Mouse (Mus musculus) hindbrain, embryonic 14.5 days (tissue): ENCODE results near the gene Zfp830. TPM values are rescaled to one million over a fixed set of nuclear protein-coding genes. Genes with fewer than 3 reads are reported as not detected.

Experiments used
- ATAC-seq: fragments of 200-750 bp; cut with Nextera tagmentation; 2 replicates; pipeline ENCODE4 v1.8.0; 2017; ENCODE audit warnings: moderate number of reproducible peaks, mild to moderate bottlenecking, moderate TSS enrichment, moderate library complexity; ENCODE audit not compliant: low FRiP score
- DNase-seq: peaks from one replicate; pipeline ENCODE4 v3.0.0-alpha.2; 2015; ENCODE audit warnings: low spot score
- H3K27ac ChIP-seq: fragments of 300-500 bp; sonication (generic); 2 replicates; pipeline ENCODE4 v1.5.1; 2014; ENCODE audit warnings: mild to moderate bottlenecking, moderate library complexity
- H3K27me3 ChIP-seq: fragments of 300-500 bp; sonication (generic); 2 replicates; pipeline ENCODE4 v1.6.1; 2014; ENCODE audit warnings: mild to moderate bottlenecking, low read length, mixed read lengths; ENCODE audit not compliant: control insufficient read depth, insufficient read depth
- H3K36me3 ChIP-seq: fragments of 300-500 bp; sonication (generic); replicated peaks from 2 replicates; pipeline ENCODE4 v1.6.1; 2014; ENCODE audit not compliant: control insufficient read depth, insufficient read depth
- H3K4me1 ChIP-seq: fragments of 300-500 bp; sonication (generic); replicated peaks from 2 replicates; pipeline ENCODE4 v1.6.1; 2014; ENCODE audit warnings: antibody characterized with exemption, low read length, mixed read lengths; ENCODE audit not compliant: control insufficient read depth, insufficient read depth
- H3K4me2 ChIP-seq: fragments of 300-500 bp; sonication (generic); replicated peaks from 2 replicates; pipeline ENCODE4 v1.6.1; 2014; ENCODE audit warnings: mild to moderate bottlenecking, moderate library complexity
- H3K4me3 ChIP-seq: fragments of 300-500 bp; sonication (generic); replicated peaks from 2 replicates; pipeline ENCODE4 v1.5.1; 2014; ENCODE audit warnings: mild to moderate bottlenecking, low read length
- H3K9ac ChIP-seq: fragments of 300-500 bp; sonication (generic); 2 replicates; pipeline ENCODE4 v1.6.1; 2014
- H3K9me3 ChIP-seq: fragments of 300-500 bp; sonication (generic); 2 replicates; pipeline ENCODE4 v1.6.1; 2016; ENCODE audit warnings: low read length; ENCODE audit not compliant: control insufficient read depth
- WGBS: fragments of 180-500 bp; shearing (Covaris S2); extraction: QIAGEN DNeasy Blood & Tissue Kit; methylation state at CpG from one replicate; pipeline ENCODE4 v1.1.7; 2014; 5-methylcytosine and 5-hydroxymethylcytosine counted together
- polyA plus RNA-seq: library from polyadenylated mRNA; unstranded; fragments of >200 nt; fragmentation: Nextera tagmentation; extraction: Ambion mirVana; gene quantifications from 2 replicates; pipeline ENCODE4 v1.2.1, GENCODE M21; 2014

Zfp830 gene
- 23.4 and 26.9 TPM in 2 replicates for polyA plus RNA-seq

GRCm38 (mm10) chr11:82763742-82764437 is at the start of gene Zfp830, which contains the start of gene Cct6b:
Gene Zfp830 (plus strand): TSS chr11:82764345.
Gene Cct6b (minus strand): TSS chr11:82764321.
- peak within 1 kb of the TSS; percentile 62 for H3K4me3 ChIP-seq
- H3K36me3 ChIP-seq: peaks cover 9% of the 10 kb centered on the region; the same call in 1 of the 2 replicates
- peak within 1 kb of the TSS; percentile 84 for H3K27ac ChIP-seq
- H3K4me2 ChIP-seq: peak within 1 kb of the TSS; percentile 93
- ATAC-seq (peak; percentile 99), DNase-seq (peak; percentile 97)
- H3K9ac ChIP-seq: peak within 1 kb of the TSS; percentile 71
- H3K4me1 ChIP-seq: peaks cover 21% of the 10 kb centered on the region
- no peaks in the 10 kb centered on the region for H3K27me3 ChIP-seq
- WGBS: under 1% methylated on average over 44 of the region's 44 CpGs
- H3K9me3 ChIP-seq: no peaks in the 10 kb centered on the region

GRCm38 (mm10) chr11:82719294-82719693 is 44.9 kb upstream of the Zfp830 start:
- H3K27ac ChIP-seq: no peak overlapping the region
- no peak overlapping the region for H3K9ac ChIP-seq
- H3K4me1 ChIP-seq: no peaks in the 10 kb centered on the region
- H3K4me3 ChIP-seq: no peak overlapping the region
- no peaks in the 10 kb centered on the region for H3K36me3 ChIP-seq
- DNase-seq (no peak), ATAC-seq (no peak)
- H3K27me3 ChIP-seq: no peaks in the 10 kb centered on the region
- WGBS: 79% methylated on average over 12 of the region's 12 CpGs
- no peaks in the 10 kb centered on the region for H3K9me3 ChIP-seq
- H3K4me2 ChIP-seq: no peak overlapping the region

DNA sequence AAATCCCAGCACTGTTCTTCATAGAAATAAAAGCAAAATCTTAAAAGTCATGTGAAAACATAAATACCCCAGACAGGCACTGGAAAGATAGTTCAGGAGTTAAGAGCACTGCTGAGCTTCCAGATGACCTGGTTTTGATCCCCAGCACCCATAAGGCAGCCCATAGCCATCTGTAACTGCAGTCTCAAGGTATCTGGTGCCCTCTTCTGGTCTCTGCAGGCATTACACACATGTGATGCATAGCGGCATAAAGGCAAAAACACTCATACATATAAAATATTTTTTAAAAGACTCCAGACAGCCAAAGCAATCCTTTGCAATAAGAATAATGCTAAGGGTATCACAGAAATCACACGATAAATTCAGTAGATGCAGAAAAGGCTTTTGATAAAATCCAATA is 37.3 kb upstream of the Zfp830 start:
- no peak overlapping the region for H3K27ac ChIP-seq
- ATAC-seq (no peak), DNase-seq (no peak)
- no peaks in the 10 kb centered on the region for H3K4me1 ChIP-seq
- WGBS: 95% methylated on average over 2 of the region's 2 CpGs
- H3K4me3 ChIP-seq: no peak overlapping the region
- H3K4me2 ChIP-seq: no peak overlapping the region
- H3K27me3 ChIP-seq: no peaks in the 10 kb centered on the region
- no peaks in the 10 kb centered on the region for H3K36me3 ChIP-seq
- no peak overlapping the region for H3K9ac ChIP-seq
- H3K9me3 ChIP-seq: no peaks in the 10 kb centered on the region

- Histone ChIP-seq H3K4me3 (no peak overlapping the region), H3K27me3 (no peaks in the 10 kb centered on the region), H3K27ac (no peak overlapping the region), H3K9ac (no peak overlapping the region), H3K4me1 (no peaks in the 10 kb centered on the region), H3K36me3 (no peaks in the 10 kb centered on the region), H3K4me2 (no peak overlapping the region), H3K9me3 (no peaks in the 10 kb centered on the region)
- DNase-seq (no peak), ATAC-seq (no peak)
Measured at GRCm38 (mm10) chr11:82734227-82734626, 29.9 kb upstream of the Zfp830 start.

- H3K4me1 ChIP-seq: no peaks in the 10 kb centered on the region
- no peak overlapping the region for H3K9ac ChIP-seq
- no peak overlapping the region for H3K27ac ChIP-seq
- H3K27me3 ChIP-seq: no peaks in the 10 kb centered on the region
- no peak for DNase-seq
- H3K4me2 ChIP-seq: no peak overlapping the region
- H3K4me3 ChIP-seq: no peak overlapping the region
- ATAC-seq: no peak
- H3K9me3 ChIP-seq: no peaks in the 10 kb centered on the region
- H3K36me3 ChIP-seq: no peaks in the 10 kb centered on the region
Measured at GRCm38 (mm10) chr11:82739006-82739405, 25.1 kb upstream of the Zfp830 start.

DNA sequence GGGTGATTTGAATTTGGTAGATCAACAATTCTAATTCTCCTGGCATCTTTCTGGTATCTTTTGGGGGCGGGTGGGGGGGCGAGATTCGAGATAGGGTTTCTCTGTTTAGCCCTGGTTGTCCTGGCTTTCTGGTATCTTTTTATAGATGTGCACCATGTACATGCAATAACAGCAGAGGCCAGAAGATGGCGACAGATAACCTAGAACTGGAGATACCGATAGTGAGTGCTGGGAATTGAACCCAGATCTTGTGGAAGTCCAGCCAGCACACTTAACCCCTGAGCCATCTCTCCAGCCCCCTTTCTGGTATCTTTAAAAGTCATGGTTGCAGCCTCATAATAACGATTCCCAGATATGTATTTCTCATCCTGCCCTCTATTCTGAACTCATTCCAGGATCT is 18.0 kb upstream of the Zfp830 start:
- H3K4me2 ChIP-seq: no peak overlapping the region
- 30% methylated on average over 6 of the region's 6 CpGs for WGBS
- no peak overlapping the region for H3K4me3 ChIP-seq
- H3K9ac ChIP-seq: no peak overlapping the region
- H3K4me1 ChIP-seq: no peaks in the 10 kb centered on the region
- DNase-seq (no peak), ATAC-seq (no peak)
- no peaks in the 10 kb centered on the region for H3K27me3 ChIP-seq
- H3K36me3 ChIP-seq: no peaks in the 10 kb centered on the region
- no peaks in the 10 kb centered on the region for H3K9me3 ChIP-seq
- H3K27ac ChIP-seq: no peak overlapping the region

DNA sequence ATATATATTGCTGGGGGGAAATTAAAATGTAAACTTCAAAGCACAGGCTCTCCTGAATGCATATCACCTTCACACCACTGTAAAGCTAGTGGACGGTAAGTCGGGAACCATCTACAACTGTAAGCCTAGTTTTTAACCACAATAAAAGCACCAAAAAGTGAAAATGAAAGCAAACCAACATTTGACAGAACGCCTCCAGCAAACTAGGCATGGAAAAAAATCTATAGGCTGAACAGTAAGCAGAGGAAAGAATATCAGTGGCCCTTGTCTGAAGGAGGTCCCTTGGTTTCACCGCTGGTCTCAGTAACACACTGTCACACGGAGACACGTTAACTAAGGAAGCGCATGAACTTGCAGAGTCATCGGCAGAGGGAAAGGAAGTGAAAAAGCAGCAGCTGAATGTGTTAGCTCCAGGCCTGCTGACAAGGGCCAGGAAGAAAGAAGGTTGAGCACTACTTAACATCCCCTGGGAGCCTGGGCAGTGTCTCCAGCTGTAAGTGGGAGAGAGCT is 17.2 kb upstream of the Zfp830 start:
- H3K4me1 ChIP-seq: no peaks in the 10 kb centered on the region
- H3K27me3 ChIP-seq: no peaks in the 10 kb centered on the region
- H3K4me3 ChIP-seq: no peak overlapping the region
- H3K27ac ChIP-seq: no peak overlapping the region
- H3K36me3 ChIP-seq: no peaks in the 10 kb centered on the region
- WGBS: 82% methylated on average over 8 of the region's 8 CpGs
- no peak overlapping the region for H3K4me2 ChIP-seq
- ATAC-seq: no peak
- no peaks in the 10 kb centered on the region for H3K9me3 ChIP-seq
- DNase-seq: no peak
- no peak overlapping the region for H3K9ac ChIP-seq

DNA sequence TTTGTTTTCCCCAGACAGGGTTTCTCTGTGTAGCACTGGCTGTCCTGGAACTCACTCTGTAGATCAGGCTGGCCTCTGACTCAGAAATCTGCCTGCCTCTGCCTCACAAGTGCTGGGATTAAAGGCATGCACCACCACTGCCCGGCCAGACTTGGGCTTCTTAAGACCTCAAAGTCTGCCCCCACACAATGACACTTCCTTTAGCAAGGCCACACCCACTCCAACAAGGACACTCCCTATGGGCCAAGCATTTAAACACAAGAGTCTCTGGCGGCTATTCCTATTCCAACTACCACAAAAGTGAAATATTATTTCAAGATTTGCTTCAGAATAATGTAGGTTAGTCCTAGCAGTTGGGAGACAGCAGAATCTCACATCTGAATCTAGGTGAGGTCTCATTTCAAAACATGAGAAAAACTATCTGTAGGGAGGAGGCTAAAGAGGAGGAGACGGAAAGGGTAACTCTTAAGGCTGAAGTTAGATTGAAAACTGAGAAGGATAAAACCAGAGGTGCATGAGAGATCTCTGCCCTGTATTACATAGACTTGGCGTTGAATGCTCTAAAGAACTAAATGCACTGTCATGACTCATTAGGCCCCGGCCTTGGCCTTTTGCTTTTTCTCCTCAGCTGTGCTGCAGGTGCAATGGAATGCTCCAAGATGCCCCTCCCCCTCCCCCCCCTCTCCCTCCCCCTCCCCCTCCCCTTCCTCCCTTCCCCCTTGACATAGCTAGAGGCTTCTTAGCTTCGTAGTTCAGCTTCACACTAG is 11.6 kb upstream of the Zfp830 start:
- no peaks in the 10 kb centered on the region for H3K36me3 ChIP-seq
- H3K4me2 ChIP-seq: no peak overlapping the region
- ATAC-seq: no peak
- no peak overlapping the region for H3K4me3 ChIP-seq
- no peaks in the 10 kb centered on the region for H3K4me1 ChIP-seq
- H3K9ac ChIP-seq: no peak overlapping the region
- 74% methylated on average over 6 of the region's 6 CpGs for WGBS
- DNase-seq: no peak
- no peaks in the 10 kb centered on the region for H3K9me3 ChIP-seq
- H3K27ac ChIP-seq: no peak overlapping the region
- H3K27me3 ChIP-seq: no peaks in the 10 kb centered on the region

DNA sequence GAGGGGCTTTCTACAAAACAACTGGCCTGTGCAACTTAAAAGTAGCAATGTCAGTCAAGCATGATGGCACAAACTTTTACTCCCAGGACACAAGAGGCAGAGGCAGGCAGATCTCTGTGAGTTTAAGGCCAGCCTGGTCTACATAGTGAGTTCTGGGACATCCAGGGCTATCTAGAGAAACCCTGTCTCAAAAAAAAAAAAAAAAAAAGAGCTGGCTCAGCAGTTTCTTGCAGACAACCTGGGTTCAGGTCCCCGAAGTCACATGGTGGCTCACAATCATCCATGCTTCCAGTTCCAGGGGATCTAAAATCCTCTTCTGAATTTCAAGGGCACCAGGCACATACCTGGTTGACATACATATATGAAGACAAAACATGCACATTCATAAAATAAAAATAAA is 8.2 kb upstream of the Zfp830 start:
- no peak overlapping the region for H3K27ac ChIP-seq
- H3K4me1 ChIP-seq: no peaks in the 10 kb centered on the region
- H3K27me3 ChIP-seq: no peaks in the 10 kb centered on the region
- H3K4me3 ChIP-seq: no peak overlapping the region
- H3K9ac ChIP-seq: no peak overlapping the region
- ATAC-seq: no peak
- H3K4me2 ChIP-seq: no peak overlapping the region
- 100% methylated on average over 1 of the region's 1 CpGs for WGBS
- no peaks in the 10 kb centered on the region for H3K9me3 ChIP-seq
- DNase-seq: no peak
- H3K36me3 ChIP-seq: no peaks in the 10 kb centered on the region
